Mouse (Mus musculus): ENCODE measurements at regions not wholly inside any gene's neighbourhood (a gene's known extent, or its start where the extent isn't known, plus 50 kb on each side); places are given as distances from the start of the nearest gene placed in this dataset.

GRCm38 (mm10) chr6:104108386-104108785 is 384.2 kb upstream of the Cntn6 start:
- ATAC-seq (ENCODE audit: low read depth): no peak
- no peak overlapping the region for H3K27ac ChIP-seq (ENCODE audit: low read length)
- 71% methylated on average over 5 of the region's 5 CpGs for whole genome bisulfite sequencing
- H3K4me3 ChIP-seq (ENCODE audit: low read length): no peak overlapping the region
- H3K4me2 ChIP-seq (ENCODE audit: low read depth, low read length): no peak overlapping the region
- no peaks in the 10 kb centered on the region for H3K36me3 ChIP-seq (ENCODE audit: control insufficient read depth, insufficient read depth, low read length)
- no peaks in the 10 kb centered on the region for H3K27me3 ChIP-seq (ENCODE audit: control insufficient read depth, insufficient read depth, low read depth, low read length)
- H3K9ac ChIP-seq (ENCODE audit: low read length): no peak overlapping the region
- H3K9me3 ChIP-seq (ENCODE audit: control insufficient read depth, low read length): no peaks in the 10 kb centered on the region
- H3K4me1 ChIP-seq (replicated peaks; ENCODE audit: control insufficient read depth, insufficient read depth, low read length): no peaks in the 10 kb centered on the region

Measured in lung, embryonic 16.5 days (tissue).